Mouse (Mus musculus) G1E (cell line): ENCODE measurements at regions not wholly inside any gene's neighbourhood (a gene's known extent, or its start where the extent isn't known, plus 50 kb on each side); places are given as distances from the start of the nearest gene placed in this dataset.

ENCODE experiments used
- CTCF ChIP-seq: IDR thresholded peaks from 2 replicates; pipeline ENCODE4 v1.5.1; 2012; ENCODE audit warnings: low read depth, low read length, inconsistent platforms, mixed read lengths
- POLR2AphosphoS5 ChIP-seq: IDR thresholded peaks from 2 replicates; pipeline ENCODE4 v1.6.1; 2012; ENCODE audit warnings: low read depth, low read length, inconsistent platforms; ENCODE audit not compliant: insufficient replicate concordance

DNA sequence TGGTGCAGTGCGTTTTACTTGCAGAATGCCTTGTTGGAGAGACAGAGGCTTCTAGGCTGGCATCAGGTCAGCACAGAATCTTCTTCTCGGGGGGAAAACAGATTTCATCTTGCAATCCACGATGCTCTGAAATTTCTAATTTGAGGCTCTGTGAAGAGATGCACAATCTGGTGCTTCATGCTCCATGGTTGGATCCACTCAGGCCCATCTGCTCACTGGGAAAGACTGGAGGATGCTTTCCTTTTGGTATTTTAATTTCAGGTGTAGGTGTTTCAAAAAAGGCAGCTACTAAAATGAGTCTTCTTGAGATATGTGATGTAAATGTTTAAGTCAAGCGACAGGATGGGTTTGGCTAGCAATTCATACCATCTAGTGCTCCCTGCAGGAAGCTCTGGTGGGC, 938.1 kb downstream of the Slc4a3 start:
- TF ChIP-seq CTCF = no peak
- no peak for TF ChIP-seq POLR2AphosphoS5
